Mouse (Mus musculus): Measurements from ENCODE around the gene Por.

The Por gene

DNA sequence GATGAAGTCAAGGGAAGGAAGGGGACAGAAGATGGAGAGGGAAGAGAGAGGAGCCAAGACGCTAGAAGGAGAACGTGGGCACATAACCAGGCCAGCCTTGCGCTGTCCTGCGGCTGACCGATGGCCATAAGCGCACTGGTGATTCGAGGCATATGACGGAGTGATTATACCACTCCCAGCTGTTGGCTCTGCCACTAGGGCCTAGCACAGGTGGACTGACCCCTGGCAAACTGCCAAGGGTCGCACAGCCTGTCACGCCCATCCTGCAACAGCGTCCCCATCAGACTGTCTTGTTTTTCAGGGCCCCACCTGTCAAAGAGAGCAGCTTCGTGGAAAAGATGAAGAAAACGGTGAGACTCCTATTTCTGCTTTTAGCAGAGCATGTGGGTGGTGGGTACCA lies 58.5 kb downstream of the Por start:
- DNase-seq, result no peak

DNA sequence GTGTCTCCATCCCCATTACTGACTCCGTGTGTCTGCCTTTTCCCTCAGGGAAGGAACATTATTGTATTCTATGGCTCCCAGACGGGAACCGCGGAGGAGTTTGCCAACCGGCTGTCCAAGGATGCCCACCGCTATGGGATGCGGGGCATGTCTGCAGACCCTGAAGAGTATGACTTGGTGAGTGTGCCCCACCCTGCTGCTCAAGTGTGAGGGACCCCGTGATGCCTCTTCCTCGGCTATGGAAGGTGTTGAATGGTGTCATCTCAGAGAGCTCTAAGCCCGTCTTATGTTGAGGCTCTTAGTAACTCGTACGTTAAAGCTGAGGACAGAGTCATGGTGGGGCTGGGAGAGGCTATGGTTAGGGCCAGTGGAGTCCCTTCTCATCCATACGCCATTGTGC lies 59.5 kb downstream of the Por start:
- no peak for DNase-seq

DNA sequence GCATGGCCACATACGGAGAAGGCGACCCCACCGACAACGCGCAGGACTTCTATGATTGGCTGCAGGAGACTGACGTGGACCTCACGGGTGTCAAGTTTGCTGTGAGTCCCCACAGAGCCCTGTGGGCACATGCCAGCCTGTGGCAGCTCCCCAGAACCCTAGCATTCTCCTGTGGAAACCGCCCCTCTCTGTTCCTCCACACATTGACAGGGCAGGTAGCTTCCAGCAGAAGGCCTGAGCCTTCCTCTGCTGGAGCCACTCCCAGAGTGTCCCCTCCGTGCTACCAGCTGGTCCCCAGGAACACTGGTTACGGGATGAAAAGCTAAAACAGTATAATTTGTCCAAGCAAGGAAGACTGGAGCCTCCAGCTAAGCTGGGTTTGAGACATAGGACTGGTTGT lies 60.4 kb downstream of the Por start:
- DNase-seq, result no peak

DNA sequence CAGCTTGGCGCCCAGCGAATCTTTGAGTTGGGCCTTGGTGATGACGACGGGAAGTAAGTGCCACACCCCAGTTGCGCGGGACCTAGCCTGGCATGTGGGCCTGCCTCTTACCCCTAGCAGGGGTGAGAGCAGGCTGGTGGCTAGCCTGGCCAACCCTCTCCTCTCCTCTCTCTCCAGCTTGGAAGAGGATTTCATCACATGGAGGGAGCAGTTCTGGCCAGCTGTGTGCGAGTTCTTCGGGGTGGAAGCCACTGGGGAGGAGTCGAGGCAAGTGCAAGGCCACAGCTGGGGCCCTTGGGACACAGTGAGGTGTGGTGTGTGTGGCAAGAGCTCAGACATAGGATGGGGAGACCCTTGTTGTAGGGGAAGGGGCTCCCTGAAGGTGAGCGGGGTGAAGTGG lies 61.1 kb downstream of the Por start:
- DNase-seq, result no peak

DNA sequence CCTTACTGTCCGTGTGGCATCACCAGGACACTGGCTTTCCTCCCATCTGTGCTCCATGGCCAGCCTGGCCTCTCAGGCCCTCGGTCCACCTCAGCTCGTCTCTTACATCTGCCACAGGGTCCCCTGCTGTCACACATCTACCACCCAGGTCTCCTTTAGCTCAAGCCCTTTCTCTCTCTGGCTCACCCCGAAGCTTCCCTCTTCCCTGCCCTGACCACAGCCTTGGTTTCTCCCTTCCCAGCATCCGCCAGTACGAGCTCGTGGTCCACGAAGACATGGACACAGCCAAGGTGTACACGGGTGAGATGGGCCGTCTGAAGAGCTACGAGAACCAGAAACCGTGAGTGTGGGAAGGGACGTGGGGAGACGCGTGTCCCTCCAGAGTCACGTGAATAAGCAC lies 61.5 kb downstream of the Por start:
- no peak for DNase-seq

DNA sequence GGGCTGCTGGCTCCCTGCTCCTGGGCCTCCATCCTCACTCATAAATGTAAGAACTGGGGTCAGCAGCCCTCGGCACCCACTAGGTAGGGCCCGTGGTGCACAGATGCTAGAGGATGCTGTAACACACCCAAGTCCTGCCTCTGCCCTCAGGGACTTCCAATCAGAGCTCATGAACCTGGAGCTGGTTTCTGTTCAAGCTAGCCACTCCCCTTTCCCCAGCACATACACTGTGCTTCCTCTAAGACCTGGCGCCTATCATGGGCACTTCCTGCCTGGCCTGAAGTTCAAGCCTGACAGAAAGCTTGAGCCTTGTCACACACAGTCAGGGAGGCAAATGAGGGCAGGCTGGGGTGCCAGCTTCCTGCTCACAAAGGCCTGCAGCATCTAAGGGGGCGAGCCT lies 63.2 kb downstream of the Por start:
- no peak for DNase-seq

DNA sequence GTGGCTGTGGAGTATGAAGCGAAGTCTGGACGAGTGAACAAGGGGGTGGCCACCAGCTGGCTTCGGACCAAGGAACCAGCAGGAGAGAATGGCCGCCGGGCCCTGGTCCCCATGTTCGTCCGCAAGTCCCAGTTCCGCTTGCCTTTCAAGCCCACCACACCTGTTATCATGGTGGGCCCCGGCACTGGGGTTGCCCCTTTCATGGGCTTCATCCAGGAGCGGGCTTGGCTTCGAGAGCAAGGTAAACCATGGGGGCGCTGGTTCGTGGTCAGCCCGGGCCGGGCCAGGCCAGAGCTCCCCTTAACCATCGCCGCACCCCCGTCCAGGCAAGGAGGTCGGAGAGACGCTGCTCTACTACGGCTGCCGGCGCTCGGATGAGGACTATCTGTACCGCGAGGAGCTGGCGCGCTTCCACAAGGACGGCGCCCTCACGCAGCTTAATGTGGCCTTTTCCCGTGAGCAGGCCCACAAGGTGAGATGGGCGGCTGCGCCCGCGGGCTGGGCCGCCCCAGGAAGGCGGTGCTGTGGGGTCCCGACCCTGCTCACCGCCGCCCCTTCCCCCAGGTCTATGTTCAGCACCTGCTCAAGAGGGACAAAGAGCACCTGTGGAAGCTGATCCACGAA lies 64.3 kb downstream of the Por start:
- peak in 1 of 2 experiments; percentile 64 for DNase-seq

DNA sequence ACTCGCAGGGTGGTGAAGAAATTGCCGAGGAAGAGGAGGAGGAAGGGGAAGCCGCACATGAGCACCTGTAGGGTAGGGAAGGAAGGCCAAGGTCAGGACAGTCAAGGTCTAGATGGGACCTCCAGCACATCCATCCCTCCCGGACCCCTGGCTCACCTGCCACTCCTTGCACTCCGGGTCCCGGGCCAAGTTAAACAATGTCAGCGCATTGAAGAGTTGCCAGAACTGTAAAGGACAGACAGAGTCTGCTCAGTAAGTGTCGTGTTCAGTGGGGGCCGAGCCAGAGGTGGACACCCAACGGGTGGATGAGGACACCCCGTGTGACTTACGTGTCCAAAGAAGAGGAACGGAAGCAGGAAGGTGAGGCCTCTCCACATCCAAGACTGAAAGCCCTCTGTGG lies 65.9 kb downstream of the Por start:
- peak in 1 of 2 experiments; percentile 61 for DNase-seq

DNA sequence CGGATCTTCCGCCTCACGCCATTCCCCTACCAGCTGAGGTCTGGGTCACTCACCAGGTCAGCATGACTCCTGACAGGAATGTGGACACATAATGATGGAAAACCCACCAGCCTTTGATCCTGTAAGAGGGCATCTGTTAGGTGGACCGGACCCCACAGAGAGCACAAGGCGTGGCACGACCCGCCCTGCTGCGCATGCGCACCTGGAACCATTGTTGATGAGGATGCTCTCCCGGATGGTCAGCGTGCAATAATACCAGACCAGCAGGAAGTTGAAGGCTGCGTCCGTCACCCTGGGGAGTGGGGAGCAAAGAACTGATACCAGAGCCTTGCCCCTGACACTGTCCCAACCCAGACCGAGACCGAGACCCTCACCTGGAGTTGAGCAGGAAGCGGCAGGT lies 66.7 kb downstream of the Por start:
- DNase-seq, result no peak

DNA sequence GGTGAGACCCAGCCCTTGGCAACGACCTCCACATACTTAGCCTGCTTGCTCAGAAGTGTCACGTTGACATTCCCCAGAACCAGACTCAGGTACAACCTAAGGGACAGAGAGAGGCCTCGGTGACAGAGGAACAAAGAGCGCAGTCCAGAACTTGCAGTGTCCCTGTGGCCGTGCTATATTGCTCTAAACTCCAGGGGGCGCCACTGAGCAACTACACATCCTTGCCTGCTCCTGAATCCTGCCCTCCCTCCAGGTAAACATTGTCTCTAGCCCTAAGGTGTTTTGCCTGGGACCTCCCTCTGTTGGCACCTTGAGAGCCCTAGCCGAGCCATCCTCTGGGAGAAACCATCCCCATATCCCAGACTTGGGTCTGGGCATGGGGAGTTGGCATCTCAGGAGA lies 67.3 kb downstream of the Por start:
- DNase-seq, result peak in 1 of 2 experiments; percentile 43

DNA sequence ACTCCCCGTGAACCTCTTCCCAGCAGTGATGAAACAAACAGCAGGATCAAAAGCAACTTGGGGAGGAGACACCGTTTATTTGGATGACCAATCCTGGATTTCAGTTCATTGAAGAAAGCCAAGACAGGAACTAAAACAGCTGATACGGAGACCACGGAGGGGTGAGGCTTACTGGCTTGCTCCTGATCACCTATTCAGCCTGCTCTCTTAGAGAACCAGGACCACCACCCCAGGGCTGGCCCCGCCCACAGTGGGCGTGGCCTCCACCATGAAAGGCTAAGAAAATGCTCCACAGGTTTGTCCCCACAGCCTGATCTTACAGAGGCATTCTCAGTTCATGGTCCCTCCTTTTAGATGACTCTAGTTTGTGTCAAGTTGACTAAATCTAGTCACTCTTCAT lies 68.4 kb downstream of the Por start:
- no peak for DNase-seq

DNA sequence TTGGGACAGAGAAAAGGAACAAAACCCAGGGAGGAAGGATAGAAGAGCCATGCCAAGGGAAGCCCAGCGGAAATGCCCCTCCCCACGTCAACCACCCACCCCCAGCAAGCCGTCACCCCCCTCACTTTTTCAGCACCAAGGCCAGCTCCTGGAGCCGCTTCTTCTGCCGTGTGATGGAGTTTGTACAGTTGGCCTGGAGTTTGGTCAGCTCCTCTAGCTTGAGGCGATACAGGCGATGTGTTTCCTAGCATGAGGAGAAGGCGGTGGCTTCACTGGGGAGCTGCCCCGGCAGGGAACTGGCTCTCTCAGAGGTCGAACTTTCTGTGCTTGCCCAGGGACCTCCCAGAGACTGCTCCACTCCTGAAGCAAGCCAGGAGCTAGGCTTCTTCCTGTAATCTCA lies 72.3 kb downstream of the Por start:
- DNase-seq, result peak; percentile 65 to 87

DNA sequence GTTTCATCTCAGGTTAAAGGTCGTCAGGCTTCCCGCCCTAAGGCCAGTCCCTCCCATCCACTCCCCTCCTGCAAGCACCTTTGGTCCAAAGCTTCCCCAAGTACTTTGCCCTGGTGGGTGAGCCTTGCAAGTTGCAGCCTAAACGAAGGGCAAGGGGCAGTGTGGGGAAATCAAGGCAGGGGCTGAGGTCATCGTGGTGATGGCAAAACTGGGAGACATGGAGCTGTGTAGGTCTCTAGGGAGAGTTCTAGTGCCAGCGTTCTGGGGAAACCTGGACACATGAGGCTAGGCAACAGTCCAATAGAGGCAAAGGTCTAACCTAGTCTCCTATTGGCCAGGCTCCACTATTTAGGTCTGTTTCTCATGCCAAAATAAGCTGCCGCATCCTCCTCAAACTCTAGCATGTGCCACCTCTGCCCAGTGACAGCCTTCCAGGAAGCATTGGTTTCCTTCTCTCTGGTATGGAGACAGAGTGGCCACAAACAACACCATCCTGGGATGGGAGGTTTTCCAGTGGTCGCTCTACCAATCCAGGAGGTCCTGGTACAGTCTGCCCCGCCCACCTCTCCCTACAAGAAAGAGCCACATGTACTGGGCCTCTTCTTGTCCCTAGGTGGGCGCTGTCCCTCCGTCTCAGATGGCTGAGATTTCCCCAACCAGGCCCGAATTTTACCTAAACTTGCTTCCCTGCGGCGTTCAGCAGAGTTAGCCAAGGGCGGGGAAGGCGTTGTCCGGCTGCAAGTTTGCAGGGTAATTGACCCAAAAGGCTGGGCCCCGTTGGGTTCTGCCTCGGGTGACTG lies 73.3 kb downstream of the Por start:
- DNase-seq, result peak; percentile 54 to 81

DNA sequence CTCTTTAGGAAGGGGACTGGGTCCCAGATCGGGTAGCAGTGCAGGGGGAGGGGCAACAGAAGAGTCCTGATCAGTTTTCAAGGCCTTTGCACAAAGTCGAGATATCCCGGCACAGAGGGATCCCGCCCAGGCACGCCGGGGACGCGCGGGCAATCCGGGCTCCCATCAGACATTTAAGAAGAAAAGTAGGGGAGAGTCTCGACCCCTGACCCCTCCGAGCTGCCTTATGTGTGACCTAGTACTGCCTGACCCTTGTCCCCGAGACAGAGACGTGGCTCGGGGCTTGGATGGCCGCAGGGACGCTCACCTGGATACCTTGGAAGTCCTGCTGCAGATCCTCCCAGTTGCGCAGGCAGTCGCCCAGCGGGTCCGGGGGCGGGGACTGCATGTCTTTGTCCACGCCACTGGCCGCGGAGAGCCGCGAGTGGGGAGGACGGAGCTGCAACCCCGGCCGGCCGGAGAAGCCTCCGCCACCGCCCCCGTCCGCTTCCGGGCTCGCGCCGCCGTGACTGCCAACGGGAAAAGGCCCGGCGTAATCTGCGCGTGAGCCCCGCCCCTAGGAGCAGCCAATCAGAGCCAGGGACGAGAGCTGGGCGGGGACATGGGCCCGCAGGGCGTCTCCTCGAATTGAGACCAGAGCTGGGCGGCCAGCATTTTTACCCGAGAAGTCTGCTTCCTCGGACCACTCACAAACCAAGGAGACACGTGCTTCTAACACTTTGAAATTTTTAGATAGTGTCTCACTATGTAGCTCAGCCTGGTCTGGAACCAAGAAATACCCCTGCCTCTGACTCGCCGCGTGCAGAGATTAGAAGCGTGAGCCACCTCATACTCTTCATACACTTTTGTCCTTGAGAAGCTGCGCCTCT lies 74.1 kb downstream of the Por start, which contains the start of gene Tmem120a:
TSS of gene Tmem120a (minus strand) at position 708 of the 869 bp plus-strand sequence.
- peak; percentile 98 for DNase-seq

DNA sequence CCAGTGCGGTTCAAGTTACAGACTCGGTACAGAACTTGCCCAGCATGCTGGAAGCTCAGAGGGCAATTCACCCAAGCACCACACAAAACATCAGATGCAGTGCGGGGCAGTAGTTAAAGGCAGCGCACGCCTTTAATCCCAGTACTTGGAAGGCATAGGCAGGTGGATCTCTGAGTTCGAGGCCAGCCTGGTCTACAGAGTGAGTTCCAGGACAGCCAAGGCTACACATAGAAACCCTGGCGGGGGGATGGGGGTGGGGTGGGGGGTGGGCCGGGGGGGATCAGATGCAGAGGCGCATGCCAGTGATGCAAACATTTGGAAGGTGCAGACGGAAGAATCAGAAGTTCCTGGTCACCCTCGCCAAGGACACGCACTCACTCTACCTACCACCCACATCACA lies 74.9 kb downstream of the Por start:
- DNase-seq, result no peak

DNA sequence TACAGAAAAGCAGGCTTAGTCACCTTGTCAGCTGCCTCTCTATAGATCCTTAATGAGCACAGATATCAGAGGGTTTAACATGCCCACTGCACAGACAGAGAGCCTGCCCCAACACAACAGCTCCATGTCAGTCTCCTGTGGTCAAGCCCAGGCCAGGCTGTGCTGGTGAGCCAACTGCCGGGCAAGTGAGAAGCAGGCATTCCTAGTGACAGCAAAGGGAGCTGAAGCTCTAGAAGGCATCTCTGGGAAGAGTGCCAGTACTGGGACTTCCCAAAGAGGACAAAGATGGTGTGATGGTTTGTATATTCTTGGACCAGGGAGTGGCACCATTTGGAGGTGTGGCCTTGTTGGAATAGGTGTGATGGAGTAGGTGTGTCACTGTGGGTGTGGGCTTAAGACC lies 81.2 kb downstream of the Por start:
- no peak for DNase-seq

DNA sequence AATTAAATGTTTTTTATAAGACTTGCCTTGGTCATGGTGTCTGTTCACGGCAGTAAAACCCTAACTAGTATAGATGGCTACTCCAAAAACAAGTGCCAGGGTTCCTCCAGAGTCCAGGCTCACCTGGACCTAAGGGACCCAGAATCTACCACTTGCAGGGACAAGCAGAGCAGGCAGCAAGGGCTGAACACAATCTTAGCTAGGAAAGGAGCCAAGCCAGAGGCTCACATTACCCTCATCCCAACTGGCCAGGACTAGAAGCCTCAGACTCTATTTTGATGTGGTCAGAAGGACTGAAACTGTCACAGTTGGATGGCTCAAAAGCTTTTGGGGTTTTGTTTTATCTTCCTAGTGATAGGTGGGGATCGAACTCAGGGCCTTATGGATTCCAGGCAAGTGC lies 81.8 kb downstream of the Por start:
- DNase-seq, result no peak

DNA sequence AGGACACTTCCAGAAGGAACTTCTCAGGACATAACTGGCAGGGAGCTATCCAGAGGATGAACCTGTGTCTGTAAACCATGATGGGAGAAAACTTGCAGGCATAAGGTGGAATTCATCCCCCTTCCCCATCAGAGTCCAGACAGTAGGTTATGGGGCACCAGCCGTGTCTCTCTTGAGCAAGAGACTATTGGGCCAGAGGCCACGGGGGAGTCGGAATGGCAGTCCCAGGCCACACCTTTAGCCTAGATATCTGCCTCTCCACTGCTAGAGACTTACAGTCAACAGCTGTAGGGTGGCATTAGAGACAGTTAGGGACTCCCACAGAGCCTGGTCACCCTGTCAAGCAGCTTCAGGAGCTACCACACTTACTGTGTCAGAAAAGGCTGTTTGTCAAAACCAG lies 92.0 kb downstream of the Por start:
- no peak for DNase-seq

DNA sequence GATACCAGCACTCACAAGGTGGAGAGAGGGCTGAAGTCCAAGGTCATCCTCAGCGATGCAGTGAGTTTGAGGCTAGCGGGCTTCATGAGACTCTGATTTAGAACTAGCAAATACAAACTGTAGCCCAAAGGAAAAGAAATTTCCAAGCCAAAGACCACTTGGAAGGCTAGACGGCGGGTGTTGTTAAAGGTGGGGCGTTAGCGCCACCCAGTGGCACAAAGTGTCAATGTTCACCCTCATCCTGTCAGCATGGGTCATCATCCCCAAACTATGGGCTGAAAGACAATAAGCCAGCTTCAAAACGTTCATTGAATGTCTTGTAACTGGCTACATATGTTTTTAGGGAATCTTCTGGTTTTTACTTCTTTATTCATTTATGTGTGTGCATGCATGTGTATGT lies 93.7 kb downstream of the Por start:
- DNase-seq, result peak; percentile 67 to 81

DNA sequence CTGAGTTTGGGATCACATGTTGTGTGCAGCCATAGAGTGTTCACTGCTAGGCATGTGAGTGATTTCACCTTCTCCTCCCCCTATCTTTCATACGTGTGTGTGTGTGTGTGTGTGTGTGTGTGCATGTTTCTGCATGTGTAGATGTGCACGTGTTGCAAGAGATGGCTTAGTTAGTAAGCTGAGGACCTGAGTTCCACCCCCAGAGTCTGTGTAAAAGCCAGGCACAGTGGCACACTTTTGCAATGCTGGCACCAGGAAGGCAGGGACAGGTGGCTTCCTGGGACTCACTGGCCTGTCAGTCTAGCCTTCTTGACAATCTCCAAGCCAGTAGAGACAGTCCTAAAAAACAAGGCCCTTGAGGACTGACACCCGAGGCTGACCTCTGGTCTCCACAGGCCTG lies 95.1 kb downstream of the Por start:
- DNase-seq, result no peak

DNA sequence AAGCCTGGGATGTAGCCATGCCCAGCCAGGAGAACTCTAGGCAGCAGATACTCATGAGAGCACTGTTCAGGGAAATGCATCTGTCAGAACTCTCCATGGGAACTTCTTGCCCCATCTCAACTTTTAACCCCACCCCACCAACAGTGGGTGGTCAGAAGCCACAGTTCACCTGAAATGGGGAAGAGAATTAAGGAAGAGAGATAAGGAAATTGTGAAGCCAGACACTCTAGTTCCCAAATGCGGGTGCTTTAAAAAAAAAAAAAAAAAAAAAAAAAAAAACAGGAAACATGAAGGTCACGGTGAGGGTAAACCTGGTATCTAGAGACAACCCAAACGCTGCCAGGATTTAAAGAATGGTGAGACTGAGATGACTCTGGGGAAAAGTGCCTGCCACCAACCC lies 102.7 kb downstream of the Por start:
- no peak for DNase-seq

DNA sequence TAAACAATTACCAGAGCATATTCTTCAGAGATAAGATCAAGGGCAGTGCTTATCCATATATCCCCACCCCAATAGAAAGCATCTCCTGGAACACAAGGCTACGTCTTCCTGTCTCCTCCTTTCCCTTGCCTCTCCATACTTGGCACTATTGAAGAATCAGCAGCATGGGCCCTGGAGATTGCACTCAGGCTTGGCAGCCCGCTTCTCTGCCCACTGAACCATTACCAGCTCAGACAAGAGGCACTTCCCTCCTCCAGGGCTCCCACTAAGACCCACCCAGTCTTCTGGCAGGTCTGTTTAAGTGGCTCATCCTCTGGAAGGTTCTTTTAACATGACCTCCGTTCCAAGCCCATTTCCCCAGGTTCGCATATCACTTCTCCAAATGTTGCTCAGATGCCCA lies 106.7 kb downstream of the Por start:
- peak; percentile 50 to 76 for DNase-seq

DNA sequence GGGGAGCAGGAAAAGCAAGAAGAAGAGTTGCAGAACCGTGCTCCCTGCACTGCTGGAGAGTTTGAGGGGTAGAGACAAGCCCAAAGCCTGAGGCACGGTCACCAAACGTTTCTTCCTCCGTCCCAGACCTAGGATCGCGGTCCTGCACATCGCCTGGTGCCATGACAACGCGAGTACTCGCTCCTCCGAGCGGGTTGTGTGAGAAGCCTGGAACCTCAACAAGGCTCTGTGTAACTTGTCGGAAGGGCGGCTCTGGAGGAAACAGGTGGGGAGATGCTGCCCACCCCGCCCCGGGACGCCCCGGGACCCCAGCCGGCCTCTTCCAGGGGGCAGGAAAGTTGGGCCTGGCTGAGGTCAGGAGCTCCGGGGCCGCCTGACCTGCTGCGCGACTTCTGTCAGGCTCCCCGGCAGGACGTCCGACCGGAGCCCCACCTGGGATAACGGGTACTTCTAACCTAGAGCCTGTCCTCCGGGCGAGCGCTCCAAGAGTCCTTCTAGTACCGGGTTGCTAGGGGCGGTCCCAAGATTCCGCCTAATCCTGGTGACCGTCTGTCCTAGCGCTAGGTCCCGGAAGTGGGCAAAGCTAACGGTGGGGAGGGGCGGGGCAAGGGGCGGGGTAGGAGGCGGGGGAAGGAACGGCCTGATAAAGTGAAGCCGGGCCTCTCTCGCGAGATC lies 108.1 kb downstream of the Por start, which contains the start of gene Styxl1:
TSS of gene Styxl1 (minus strand) at position 590 of the 675 bp plus-strand sequence.
- DNase-seq, result peak in 1 of 2 experiments; percentile 36

Measured in kidney, postnatal 25 days (tissue).